Mouse (Mus musculus): ENCODE results near the gene Rnf227.
"Not testable (repeated sequence)": the region's sequence is repeated elsewhere in the genome, so short reads cannot be mapped to it uniquely, and the experiment has no call there.

The Rnf227 gene

DNA sequence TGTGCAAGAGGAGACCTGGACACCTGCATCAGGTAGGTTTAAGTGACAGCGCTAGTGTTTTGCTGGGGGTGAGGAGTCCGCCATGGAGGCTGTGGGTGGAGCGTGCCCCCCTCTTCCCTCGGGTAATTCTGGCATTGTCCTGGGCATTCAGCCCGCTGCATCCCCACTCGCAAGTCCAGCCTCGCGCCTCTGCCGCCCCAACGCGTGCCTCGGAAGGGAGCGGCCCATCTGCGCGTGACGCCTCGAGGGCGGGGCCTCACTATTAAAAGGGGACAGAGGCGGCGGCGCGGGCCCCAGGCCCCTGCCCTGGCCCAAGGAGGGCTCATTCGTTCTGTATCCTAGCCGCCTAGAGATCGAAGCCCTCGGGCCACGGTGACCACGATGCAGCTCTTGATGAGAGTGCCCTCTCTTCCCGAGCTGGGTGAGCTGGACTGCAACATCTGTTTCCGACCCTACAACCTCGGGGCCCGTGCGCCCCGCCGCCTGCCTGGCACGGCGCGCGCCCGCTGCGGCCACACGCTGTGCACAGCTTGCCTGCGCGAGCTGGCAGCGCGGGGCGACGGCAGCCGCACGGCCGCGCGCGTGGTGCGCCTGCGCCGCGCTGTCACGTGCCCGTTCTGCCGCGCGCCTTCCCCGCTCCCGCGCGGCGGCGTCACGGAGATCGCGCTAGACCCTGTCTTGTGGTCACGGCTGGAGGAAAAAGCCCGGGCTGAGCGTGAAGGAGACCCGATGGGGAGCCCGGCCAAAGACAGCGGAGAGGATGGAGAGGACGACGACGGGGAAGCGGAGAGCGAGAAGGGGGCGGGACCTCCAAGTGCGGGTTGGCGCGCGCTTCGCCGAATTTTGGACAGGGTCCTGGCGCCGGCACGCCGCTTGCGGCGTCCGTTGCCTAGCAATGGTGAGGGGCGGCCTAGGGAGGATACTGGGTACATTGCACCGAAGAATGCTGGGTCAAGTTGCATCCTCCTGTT lies at the start of gene Rnf227:
Gene Rnf227, plus strand, starts transcription at position 301 of the 971 bp plus-strand sequence.
- DNase-seq: peak; percentile 76

DNA sequence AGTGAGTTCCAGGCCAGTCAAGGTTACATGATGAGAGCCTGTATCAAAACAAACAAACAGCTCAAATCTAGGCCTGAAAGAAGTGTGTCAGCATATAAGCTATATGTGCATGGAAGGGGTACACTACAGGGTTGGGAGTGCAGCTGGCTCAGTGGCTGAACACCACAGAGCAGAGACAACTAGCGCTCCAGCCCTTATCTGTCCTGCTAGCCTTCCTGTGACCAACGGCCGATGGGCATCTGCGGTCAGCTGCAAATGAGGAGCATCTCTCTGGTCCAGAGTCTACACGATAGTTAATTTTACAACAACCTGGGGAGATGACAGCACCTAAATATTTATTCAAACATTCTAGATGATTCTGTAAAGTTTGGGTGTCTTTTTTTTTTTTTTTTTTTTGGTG lies 49.1 kb upstream of the Rnf227 start:
- no peak for DNase-seq

DNA sequence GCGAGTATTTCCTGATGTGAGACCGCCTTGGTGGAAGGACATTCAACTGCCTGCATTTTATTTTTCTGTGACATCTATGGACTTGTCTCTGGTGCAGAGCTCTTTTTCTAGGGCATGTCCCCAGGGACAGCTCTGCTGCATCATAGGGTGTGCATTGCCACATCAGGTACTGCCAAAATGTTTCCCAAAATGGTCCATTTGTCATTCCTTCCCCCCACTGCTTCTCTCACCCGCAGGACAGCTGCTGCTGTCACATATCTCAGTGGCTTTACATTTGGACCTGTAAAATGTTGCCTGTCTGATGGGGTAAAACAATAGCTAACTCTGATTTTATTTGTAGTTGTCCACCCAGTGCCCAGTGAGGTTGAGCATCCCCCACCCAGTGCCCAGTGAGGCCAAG lies 45.0 kb upstream of the Rnf227 start:
- DNase-seq: no peak

DNA sequence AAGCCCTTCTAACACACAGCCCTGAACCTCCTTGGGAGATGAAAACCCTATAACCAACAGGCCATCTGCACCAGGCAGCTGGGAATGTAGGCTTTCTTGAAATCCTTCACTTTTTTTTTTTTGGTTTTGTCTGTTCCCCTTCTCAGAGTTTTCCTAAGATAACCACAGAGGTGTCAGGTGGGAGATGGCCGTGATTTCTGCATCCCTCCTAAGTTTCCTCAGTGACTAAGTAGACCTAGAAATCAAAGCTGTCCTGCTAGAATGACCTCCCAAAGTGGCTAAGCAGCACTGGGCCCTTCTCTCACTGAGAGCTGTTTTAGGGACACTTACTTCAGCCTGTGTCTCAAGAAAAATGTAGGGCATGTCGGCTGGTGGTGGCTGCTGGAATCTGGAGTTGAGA lies 42.5 kb upstream of the Rnf227 start:
- DNase-seq: no peak

DNA sequence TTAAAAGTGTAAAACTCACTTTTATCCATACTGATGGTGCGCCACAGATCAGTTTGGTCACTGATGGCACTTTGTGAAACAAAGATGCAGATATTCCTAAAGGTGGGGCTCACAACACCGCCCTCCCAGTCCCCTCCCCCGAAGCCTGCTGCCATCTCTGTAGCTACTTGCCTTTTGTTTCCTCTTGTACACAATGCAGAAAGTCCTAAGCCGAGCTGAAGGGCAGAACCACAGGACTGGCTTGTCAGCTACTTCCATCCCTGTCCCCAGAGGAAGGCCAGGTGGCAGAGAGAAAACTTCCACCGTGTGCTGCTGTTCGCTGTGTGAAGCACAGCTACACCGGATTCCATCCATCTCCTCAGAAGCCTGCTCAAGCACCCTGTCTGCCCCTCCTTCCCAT lies 42.0 kb upstream of the Rnf227 start:
- no peak for DNase-seq

DNA sequence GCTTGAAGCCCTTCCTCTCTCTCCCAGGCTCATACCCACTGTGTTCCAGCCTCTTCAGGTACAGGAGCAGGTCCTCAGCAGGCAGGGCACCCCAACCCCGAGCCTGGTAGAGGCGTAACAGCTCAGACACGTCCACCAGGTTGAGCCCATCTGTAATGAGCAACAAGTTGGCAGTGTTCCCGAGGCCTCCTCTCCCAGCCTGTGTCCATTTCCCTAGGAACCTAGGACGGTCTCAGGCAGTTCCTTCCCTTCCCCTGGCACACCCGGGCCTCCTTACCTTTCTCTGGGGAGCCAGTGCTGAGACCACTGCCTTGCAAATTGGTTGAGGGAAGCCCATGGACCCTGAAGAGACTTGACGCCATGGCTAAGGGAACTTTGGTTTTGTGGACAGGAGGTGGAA lies 37.4 kb upstream of the Rnf227 start:
- no peak for DNase-seq

DNA sequence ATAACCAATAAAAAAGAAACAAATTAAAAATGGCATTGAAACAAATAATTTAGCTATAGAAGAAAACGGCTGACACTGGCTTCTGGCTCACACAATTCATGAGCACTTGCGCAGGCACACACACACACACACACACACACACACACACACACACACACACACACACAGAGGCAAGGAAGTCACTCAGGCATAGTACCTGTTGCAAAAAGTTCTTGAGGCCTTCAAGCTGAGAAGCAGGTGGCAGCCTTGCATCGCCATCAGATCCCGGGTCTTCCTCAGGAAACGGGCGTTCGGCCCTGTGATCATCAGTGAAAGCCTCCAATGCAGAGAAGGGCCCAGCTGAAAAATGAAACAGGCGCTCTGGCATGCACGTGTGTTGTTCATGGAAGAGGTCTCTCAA lies 35.0 kb upstream of the Rnf227 start:
- no peak for DNase-seq

DNA sequence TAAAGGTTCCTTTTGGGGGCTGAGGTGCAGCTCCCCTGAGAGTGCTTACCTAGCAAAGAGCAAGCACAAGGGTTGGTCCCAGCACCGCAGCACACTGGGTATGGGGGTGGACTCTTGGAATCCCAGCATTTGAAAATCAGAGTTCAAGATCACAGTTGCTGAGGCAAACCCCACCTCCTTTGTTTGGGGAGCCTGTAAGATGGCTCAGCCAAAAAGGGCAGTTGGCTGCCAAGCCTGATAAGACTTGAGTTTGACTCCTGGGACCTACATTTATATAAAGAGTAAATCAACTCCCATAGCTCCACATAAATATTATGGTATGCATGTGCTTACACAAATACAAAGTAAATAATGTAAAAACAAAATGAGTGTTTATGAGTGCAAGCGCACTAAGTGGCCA lies 34.2 kb upstream of the Rnf227 start:
- no peak for DNase-seq

DNA sequence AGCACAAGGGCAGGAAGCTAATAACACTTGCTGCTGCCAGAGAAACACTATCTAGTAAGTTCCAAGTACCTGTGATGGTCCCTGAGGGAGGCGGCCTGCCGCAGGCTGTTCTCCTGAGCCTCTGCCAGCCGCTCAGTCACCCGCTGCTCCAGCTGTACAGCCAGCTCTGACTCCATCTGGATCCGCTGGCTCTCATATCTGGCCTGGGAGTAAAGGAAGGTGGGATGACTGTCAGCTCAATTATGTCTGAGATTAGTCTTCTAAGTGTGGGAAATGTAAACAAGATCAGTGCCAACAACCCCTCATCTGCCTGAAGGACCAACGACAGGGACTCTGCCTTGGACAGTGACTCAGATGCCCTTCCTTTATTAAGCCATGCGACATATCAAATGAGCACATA lies 29.0 kb upstream of the Rnf227 start:
- DNase-seq: no peak

DNA sequence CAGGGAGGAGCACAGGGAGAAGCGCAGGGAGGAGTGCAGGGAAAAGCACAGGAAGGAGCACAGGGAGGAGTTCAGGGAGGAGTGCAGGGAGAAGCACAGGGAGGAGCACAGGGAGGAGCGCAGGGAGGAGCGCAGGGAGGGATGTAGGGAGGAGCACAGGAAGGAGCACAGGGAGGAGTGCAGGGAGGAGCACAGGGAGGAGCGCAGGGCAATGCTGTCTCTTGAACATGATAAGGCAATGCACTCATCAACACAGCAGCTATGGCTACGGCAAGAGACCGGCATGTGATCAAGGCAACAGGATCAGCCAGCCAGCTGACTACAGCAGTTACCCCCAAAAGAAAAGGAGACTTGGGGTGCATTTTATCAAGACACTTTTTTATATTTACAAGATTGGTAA lies 23.9 kb upstream of the Rnf227 start:
- DNase-seq: no peak

DNA sequence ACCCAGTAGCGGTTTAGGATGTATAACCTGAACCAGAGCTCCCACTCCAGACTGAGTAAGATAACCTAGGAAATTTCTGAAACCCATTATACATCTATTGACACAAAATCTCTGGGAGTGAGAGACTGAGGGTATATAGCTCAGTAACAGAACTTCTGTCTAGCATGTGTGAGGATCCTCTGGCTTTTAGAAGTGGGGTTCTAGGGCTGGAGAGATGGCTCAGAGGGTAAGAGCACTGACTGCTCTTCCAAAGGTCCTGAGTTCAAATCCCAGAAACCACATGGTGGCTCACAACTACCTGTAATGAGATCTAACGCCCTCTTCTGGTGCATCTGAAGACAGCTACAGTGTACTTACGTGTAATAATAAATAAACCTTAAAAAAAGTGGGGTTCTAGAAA lies 22.3 kb upstream of the Rnf227 start:
- not testable (repeated sequence) for DNase-seq

DNA sequence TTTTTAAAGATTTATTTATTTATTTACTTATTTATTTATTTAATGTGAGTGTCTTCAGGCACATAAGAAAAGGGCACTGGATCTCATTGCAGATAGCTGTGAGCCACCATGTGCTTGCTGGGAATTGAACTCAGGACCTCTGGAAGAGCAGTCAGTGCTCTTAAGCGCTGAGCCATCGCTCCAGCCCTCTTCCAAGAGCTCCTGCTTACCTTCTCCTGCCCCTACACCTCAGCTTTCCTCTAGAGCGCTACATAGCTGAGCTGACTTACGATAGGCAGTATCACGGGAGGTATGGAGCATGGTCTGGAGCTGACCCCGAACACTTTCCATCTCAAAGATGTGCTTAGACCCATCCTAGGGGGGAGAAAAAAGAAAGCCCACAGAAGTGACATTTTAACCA lies 18.7 kb upstream of the Rnf227 start:
- DNase-seq: peak; percentile 24

DNA sequence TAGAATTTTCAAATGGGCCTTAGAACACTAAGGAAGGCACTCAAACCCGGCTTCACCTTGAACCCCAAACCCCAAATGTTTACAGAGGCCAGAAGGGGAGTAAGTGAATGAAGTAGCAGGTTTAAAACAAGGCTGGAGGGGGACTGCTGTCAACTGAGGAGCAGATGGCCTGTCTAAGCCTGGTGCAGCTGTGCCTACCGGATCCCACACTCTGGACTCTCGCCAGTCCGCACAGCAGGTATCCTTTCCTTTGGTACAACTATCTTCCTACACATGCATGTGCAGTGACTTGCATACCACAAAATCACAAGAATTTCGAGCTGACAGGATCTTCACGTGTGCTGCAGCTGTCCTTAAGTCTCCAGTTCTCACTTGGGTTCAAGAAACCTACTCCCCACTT lies 18.3 kb upstream of the Rnf227 start:
- peak; percentile 55 for DNase-seq

DNA sequence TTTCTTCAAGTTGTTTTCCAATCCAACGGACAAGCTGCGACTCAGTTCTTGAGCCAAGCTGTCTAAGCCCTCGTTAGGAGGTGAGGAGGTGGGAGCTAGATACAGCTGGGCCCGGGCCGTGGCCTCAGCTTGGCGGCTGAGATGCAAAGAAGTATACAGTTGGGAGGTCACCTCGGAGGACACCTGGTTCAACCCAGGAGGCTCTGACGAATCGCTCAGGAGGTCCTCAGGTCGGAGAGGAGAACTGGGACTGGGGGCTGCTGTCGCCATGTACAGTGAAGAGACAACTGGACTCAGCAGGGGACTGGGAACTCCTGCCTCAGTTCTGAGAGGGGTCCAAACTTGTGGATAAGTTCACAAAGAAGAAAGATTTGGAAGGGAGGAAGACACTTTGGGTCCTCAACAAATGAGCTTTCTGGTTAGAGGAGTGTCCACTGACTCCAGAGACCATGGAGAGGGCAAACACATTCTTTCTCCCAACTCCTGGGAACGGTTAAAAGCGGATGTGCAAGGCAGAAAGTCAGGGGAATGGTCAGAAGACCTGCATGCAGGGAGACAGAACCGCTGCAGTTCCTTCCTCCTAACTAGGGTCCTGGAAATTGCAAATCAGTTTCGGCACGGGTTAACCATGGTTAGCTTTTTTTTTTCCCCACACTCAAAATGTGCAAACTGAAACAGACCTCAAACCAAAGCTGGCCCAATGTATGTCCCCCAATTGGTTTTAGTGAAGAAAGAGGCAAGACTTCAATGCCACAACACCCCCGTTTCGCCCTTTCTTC lies 17.4 kb upstream of the Rnf227 start:
- peak; percentile 49 for DNase-seq

DNA sequence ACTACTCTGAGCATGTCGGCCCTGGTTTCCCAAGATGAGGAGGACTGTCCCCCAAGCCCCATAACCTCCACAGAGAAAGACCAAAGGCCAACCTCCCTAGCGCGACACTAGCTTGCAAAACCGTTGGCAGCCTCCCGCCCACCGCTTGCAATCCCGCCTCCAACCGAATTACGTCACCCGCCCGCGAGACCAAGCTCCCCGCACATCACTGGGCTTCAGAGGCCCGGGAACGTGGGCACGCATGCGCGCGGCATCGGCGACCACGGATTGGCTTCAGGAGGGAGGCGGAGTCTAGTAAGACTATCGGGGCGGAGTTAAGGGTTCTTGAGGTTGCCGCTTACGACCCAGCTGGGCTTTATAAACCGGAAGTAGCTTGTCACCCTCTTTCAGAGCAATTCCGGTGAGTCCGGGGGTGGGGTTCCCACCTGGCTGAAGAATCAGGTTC lies 16.6 kb upstream of the Rnf227 start, which contains the start of the genes Cntrob and Trappc1:
Gene Cntrob, minus strand, starts transcription at position 109 of the 445 bp plus-strand sequence.
Gene Trappc1, plus strand, starts transcription at position 314 of the 445 bp plus-strand sequence.
- peak; percentile 99 for DNase-seq

DNA sequence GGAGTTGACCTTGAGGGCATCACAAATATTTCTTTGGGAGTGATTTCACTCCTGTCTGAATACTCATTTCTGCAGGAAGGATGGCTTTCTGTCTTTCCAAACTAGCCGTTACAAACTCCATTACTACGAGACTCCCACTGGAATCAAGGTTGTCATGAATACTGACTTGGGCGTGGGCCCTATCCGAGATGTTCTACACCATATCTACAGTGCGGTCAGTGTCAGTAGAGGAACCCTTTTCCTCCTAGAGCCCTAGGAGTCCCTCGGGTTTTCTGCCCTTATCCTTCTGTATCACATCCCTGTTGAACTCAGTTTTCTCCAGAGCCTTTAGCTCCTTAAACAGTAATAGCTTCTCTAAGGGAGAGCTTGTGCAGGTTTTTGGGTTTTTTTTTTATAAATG lies 15.5 kb upstream of the Rnf227 start:
- DNase-seq: peak; percentile 41

DNA sequence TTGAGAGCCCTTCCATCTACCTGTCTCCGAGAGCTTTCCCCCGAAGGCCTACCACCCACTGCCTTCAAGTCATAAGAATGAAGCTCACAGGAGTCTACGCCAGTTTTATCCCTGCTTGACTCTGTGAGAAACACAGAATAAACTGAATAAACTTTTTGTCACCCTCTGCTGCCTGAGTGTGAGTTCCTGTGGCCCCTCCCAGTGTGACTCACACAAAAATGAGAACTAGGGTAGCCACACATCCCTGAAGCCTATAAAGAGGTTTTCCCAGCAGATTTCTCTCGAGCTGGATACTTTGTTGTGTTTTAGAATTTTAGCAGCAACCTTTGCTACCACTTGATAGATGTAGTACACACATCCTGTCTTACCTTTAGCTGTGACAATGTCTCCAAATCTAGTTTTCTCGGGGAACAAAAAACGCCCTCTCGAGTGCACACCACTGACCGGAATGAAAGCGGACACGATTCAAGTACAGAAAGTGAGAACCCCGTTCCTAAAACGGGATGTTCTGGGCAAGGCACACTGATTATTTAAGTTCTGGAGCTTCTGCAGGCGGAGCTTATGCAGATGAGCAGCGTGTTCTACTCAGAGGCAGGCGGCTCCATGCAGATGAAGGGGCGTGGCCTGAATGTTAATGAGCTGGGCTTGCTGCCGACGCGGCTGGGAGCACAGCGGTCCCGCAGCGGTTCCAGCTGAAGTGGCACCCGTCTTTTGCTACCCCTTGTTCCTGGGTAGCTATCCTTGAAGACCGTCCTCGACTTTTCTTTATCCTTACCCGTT lies 14.4 kb upstream of the Rnf227 start, which contains the start of gene Kcnab3:
Gene Kcnab3, plus strand, starts transcription at position 631 of the 780 bp plus-strand sequence.
- DNase-seq: peak; percentile 82

DNA sequence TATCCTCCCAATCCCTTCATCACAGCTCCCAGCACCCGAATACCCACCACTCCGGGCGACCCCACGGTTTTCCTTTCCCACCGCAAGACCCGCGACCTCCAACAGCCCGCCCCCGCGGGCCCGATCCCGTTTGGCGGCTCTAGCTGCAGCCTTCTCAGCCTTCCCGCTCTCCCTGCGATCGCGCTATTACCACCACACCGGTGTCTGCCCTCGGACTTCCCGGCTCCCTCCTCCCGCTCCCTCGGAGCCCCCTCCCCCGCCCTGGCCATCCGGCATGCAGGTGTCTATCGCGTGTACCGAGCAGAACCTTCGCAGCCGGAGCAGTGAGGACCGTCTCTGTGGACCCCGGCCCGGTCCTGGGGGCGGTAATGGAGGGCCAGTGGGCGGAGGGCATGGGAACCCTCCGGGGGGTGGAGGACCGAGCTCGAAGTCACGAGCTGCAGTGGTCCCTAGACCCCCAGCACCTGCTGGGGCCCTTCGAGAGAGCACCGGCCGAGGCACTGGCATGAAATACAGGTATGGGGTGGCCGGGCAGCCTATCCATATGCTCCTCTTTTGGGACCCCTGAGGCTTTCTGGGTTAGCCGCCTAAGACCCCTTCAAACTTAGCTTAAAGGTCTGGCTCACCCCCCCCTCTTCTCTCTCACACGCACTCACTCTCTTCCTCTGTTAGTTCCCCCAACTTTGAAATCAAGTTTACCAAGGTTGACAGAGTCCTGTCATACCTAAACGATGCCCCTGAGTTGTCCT lies 13.7 kb upstream of the Rnf227 start:
- DNase-seq: peak; percentile 54

DNA sequence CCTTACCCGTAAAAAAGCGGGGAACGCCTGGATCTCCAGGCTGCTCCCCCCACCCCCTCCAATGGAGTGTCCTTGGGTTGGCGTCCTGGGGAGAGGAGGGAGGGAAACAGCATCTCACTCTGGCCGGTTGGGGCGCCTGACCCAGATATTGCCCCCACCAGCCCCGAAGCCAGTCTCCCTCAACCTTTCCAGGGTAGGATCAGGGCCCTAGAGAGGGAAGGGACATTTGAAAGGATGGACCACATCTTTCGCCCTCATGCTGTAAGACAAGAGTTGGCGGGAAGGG lies 13.2 kb upstream of the Rnf227 start:
- DNase-seq: peak; percentile 48

DNA sequence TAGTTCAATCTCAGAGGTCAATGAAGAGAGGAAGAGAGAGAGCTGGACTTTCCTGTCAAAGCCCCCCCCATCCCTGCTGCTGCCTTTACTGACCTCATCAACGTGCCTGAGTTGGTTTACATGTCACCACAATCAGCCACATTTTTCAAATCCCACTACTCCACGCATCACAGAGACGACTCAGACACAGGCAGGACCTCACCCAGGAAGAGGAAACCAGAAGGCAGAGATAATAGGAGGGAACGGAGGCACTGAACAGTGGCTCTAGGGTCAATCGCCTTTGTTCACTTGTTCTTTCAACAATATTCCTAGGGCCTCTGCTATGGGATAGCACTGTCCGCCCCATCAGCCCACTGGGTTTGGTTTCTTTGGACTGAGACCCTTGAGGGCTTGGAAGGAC lies 12.6 kb upstream of the Rnf227 start:
- peak; percentile 44 for DNase-seq

DNA sequence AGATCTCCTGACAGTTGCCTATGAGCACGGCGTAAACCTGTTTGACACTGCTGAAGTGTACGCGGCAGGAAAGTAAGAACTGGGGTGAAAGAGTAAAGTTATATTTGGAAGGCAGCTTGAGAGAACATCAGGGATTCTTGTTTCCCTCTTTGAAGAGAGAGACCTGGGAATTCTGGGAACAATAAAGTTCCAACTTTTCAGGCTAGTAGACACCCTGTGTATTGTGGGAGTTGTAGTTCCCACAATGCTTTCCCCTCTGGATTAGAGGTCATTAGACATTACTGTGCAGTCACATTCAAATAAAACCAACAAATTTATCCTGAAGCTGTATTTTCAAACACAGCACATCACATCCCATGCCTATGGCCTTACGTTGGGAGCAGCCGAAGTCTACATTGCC lies 11.7 kb upstream of the Rnf227 start:
- DNase-seq: no peak

DNA sequence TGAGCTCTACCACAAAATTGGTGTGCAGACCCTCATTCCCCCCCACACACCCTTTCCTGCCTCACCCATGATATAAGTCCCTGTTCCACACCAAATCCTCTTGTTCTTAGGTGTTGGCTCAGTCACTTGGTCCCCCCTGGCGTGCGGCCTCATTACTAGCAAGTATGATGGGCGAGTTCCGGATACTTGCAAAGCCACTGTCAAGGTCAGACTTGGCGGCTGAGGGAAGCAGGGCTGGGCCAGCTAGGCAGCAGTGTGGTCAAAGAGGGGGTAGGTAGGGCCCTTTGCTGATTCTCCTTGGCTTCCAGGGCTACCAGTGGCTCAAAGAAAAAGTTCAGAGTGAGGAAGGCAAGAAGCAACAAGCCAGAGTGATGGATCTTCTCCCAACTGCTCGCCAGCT lies 9.1 kb upstream of the Rnf227 start:
- peak; percentile 46 for DNase-seq

Measured in cerebellum, adult 9-10 months (tissue).